7 mouse cellular contexts compared by ENCODE assay signal in genomic region chr9:106449947-106450346, GRCm38 (mm10). TPM values are rescaled to one million over a fixed set of nuclear protein-coding genes. Genes with fewer than 3 reads are reported as not detected.
A peak's percentile ranks its signal among the peaks of the same experiment; 100 is the strongest.
DNase-seq lines count a peak whose midpoint lies in the region; ATAC-seq lines count a peak whose summit lies in the region.

No protein-coding gene starts in this region.

- DNase-seq in heart, postnatal 25 days (ENCODE audit: low spot score), result no peak
- no peak for DNase-seq in lung, postnatal 4 days
- no peak for DNase-seq in testis, postnatal 14 days (ENCODE audit: low spot score)

- H3K27me3 ChIP-seq in heart, embryonic 14.5 days (ENCODE audit: control insufficient read depth, insufficient read depth, low read length), result no peaks in the 10 kb centered on the region
- no peaks in the 10 kb centered on the region for H3K27me3 ChIP-seq in lung, embryonic 15.5 days
- H3K27me3 ChIP-seq in limb, embryonic 13.5 days, result no peaks in the 10 kb centered on the region
- H3K27me3 ChIP-seq in neural tube, embryonic 15.5 days (replicated peaks), result no peaks in the 10 kb centered on the region

- no peaks in the 10 kb centered on the region for H3K9me3 ChIP-seq in heart, embryonic 14.5 days (ENCODE audit: control insufficient read depth, low read length)
- no peaks in the 10 kb centered on the region for H3K9me3 ChIP-seq in lung, embryonic 15.5 days
- H3K9me3 ChIP-seq in limb, embryonic 13.5 days, result no peaks in the 10 kb centered on the region
- no peaks in the 10 kb centered on the region for H3K9me3 ChIP-seq in neural tube, embryonic 15.5 days (replicated peaks)

- intact Hi-C loops in heart, postnatal 25 days (cut with DNase I), result loop anchor here (10.0 kb wide), 1 partner anchor 1055 kb away; the partner anchor contains the start of genes Aste1 and Nek11

- 90% methylated on average over 8 of the region's 8 CpGs for WGBS in heart, embryonic 14.5 days
- WGBS in lung, embryonic 15.5 days, result 90% methylated on average over 8 of the region's 8 CpGs
- 90% methylated on average over 8 of the region's 8 CpGs for WGBS in limb, embryonic 13.5 days
- WGBS in neural tube, embryonic 15.5 days, result 90% methylated on average over 8 of the region's 8 CpGs

- H3K4me2 ChIP-seq in heart, embryonic 14.5 days (ENCODE audit: low read length), result no peak overlapping the region
- no peak overlapping the region for H3K4me2 ChIP-seq in lung, embryonic 15.5 days
- H3K4me2 ChIP-seq in limb, embryonic 13.5 days (replicated peaks), result peak overlapping the region; percentile 39; the same call in 1 of the 2 replicates
- no peak overlapping the region for H3K4me2 ChIP-seq in neural tube, embryonic 15.5 days

- no peak overlapping the region for H3K4me3 ChIP-seq in heart, embryonic 14.5 days (ENCODE audit: control insufficient read depth in 1 of 2, insufficient read depth in 1 of 2, low read depth in 1 of 2, low read length in 2 of 2)
- no peak overlapping the region for H3K4me3 ChIP-seq in lung, embryonic 15.5 days
- H3K4me3 ChIP-seq in limb, embryonic 13.5 days, result peak overlapping the region; percentile 4; the same call in 1 of the 2 replicates
- no peak overlapping the region for H3K4me3 ChIP-seq in neural tube, embryonic 15.5 days (replicated peaks)

- H3K4me1 ChIP-seq in heart, embryonic 14.5 days (ENCODE audit: control insufficient read depth in 2 of 2, insufficient read depth in 2 of 2, low read length in 2 of 2), result peaks cover 21 to 49% of the 10 kb centered on the region in 2 experiments
- peaks cover 72% of the 10 kb centered on the region for H3K4me1 ChIP-seq in lung, embryonic 15.5 days
- peaks cover 79% of the 10 kb centered on the region for H3K4me1 ChIP-seq in limb, embryonic 13.5 days
- H3K4me1 ChIP-seq in neural tube, embryonic 15.5 days, result peaks cover 74% of the 10 kb centered on the region

- H3K27ac ChIP-seq in heart, embryonic 14.5 days (replicated peaks in 1 of 2; ENCODE audit: control insufficient read depth in 1 of 2, insufficient read depth in 1 of 2, low read depth in 2 of 2, low read length in 2 of 2), result no peak overlapping the region
- 0 out of 2 replicates have a peak overlapping the region, but pooled peaks have one; percentile 37 for H3K27ac ChIP-seq in lung, embryonic 15.5 days
- H3K27ac ChIP-seq in limb, embryonic 13.5 days, result peak overlapping the region; percentile 44; the same call in 1 of the 2 replicates
- H3K27ac ChIP-seq in neural tube, embryonic 15.5 days (replicated peaks), result no peak overlapping the region

- no peaks in the 10 kb centered on the region for H3K36me3 ChIP-seq in heart, embryonic 14.5 days (ENCODE audit: control insufficient read depth, insufficient read depth, low read length)
- H3K36me3 ChIP-seq in lung, embryonic 15.5 days, result no peaks in the 10 kb centered on the region
- no peaks in the 10 kb centered on the region for H3K36me3 ChIP-seq in limb, embryonic 13.5 days
- no peaks in the 10 kb centered on the region for H3K36me3 ChIP-seq in neural tube, embryonic 15.5 days

- ATAC-seq in heart, embryonic 14.5 days (ENCODE audit: insufficient number of reproducible peaks, insufficient read depth, low FRiP score, low read depth), result no peak
- no peak for ATAC-seq in lung, embryonic 15.5 days (ENCODE audit: borderline replicate concordance, extremely low read depth, low FRiP score, low TSS enrichment)
- ATAC-seq in limb, embryonic 13.5 days (ENCODE audit: low FRiP score, low read depth), result no peak
- ATAC-seq in neural tube, embryonic 15.5 days (ENCODE audit: low FRiP score), result no peak

- H3K9ac ChIP-seq in heart, embryonic 14.5 days (ENCODE audit: low read length), result peak overlapping the region; percentile 2; the same call in 1 of the 2 replicates
- 0 out of 2 replicates have a peak overlapping the region, but pooled peaks have one; percentile 2 for H3K9ac ChIP-seq in lung, embryonic 15.5 days
- peak overlapping the region; percentile 35; the same call in 1 of the 2 replicates for H3K9ac ChIP-seq in limb, embryonic 13.5 days
- H3K9ac ChIP-seq in neural tube, embryonic 15.5 days (replicated peaks), result 0 out of 2 replicates have a peak overlapping the region, but pooled peaks have one; percentile 23

RNA-seq across cellular contexts. Expression of gene Abhd14a, which starts 2.5 kb away (rescaled TPM):
- 55.9 and 57.5 TPM in 2 replicates for polyA plus RNA-seq in heart, embryonic 14.5 days (2014; fragmentation: Nextera tagmentation; extraction: Ambion mirVana)
- 10 to 100 TPM; 20.2 to 21.3 TPM for total RNA-seq in heart, postnatal 25 days (2021)
- 52.5 and 53.2 TPM in 2 replicates for polyA plus RNA-seq in lung, embryonic 15.5 days (2015; fragmentation: Nextera tagmentation; extraction: Ambion mirVana)
- polyA plus RNA-seq in limb, embryonic 13.5 days (2015; fragmentation: Nextera tagmentation; extraction: Ambion mirVana), result 73.3 and 75.5 TPM in 2 replicates
- polyA plus RNA-seq in neural tube, embryonic 15.5 days (2015; fragmentation: Nextera tagmentation; extraction: Ambion mirVana), result 73.2 and 77.0 TPM in 2 replicates

RNA-seq across cellular contexts. Expression of gene Abhd14b, which starts 2.7 kb away (rescaled TPM):
- 6.6 and 7.1 TPM in 2 replicates for polyA plus RNA-seq in heart, embryonic 14.5 days (2014; fragmentation: Nextera tagmentation; extraction: Ambion mirVana)
- 1 to 10 TPM; 6.3 to 6.7 TPM for total RNA-seq in heart, postnatal 25 days (2021)
- 12.8 and 15.3 TPM in 2 replicates for polyA plus RNA-seq in lung, embryonic 15.5 days (2015; fragmentation: Nextera tagmentation; extraction: Ambion mirVana)
- polyA plus RNA-seq in limb, embryonic 13.5 days (2015; fragmentation: Nextera tagmentation; extraction: Ambion mirVana), result 20.1 and 20.5 TPM in 2 replicates
- polyA plus RNA-seq in neural tube, embryonic 15.5 days (2015; fragmentation: Nextera tagmentation; extraction: Ambion mirVana), result 10.0 and 13.6 TPM in 2 replicates

RNA-seq across cellular contexts. Expression of gene Pcbp4, which starts 3.1 kb away (rescaled TPM):
- 59.0 and 66.4 TPM in 2 replicates for polyA plus RNA-seq in heart, embryonic 14.5 days (2014; fragmentation: Nextera tagmentation; extraction: Ambion mirVana)
- 10 to 100 TPM; 70.7 to 81.8 TPM for total RNA-seq in heart, postnatal 25 days (2021)
- 80.6 and 87.8 TPM in 2 replicates for polyA plus RNA-seq in lung, embryonic 15.5 days (2015; fragmentation: Nextera tagmentation; extraction: Ambion mirVana)
- 129 and 137 TPM in 2 replicates for polyA plus RNA-seq in limb, embryonic 13.5 days (2015; fragmentation: Nextera tagmentation; extraction: Ambion mirVana)
- 185 and 222 TPM in 2 replicates for polyA plus RNA-seq in neural tube, embryonic 15.5 days (2015; fragmentation: Nextera tagmentation; extraction: Ambion mirVana)

RNA-seq across cellular contexts. Expression of gene Acy1, which starts 11.8 kb away (rescaled TPM):
- polyA plus RNA-seq in heart, embryonic 14.5 days (2014; fragmentation: Nextera tagmentation; extraction: Ambion mirVana), result 22.8 and 24.8 TPM in 2 replicates
- 10 to 100 TPM; 22.4 to 28.6 TPM for total RNA-seq in heart, postnatal 25 days (2021)
- 31.6 and 32.6 TPM in 2 replicates for polyA plus RNA-seq in lung, embryonic 15.5 days (2015; fragmentation: Nextera tagmentation; extraction: Ambion mirVana)
- polyA plus RNA-seq in limb, embryonic 13.5 days (2015; fragmentation: Nextera tagmentation; extraction: Ambion mirVana), result 48.2 and 51.2 TPM in 2 replicates
- 20.5 and 24.9 TPM in 2 replicates for polyA plus RNA-seq in neural tube, embryonic 15.5 days (2015; fragmentation: Nextera tagmentation; extraction: Ambion mirVana)

RNA-seq across cellular contexts. Expression of gene Gpr62, which starts 15.8 kb away (rescaled TPM):
- polyA plus RNA-seq in heart, embryonic 14.5 days (2014; fragmentation: Nextera tagmentation; extraction: Ambion mirVana), result 0.30 and 0.46 TPM in 2 replicates
- total RNA-seq in heart, postnatal 25 days (2021), result not detected
- 0.07 and 0.20 TPM in 2 replicates for polyA plus RNA-seq in lung, embryonic 15.5 days (2015; fragmentation: Nextera tagmentation; extraction: Ambion mirVana)
- 0.57 and 1.0 TPM in 2 replicates for polyA plus RNA-seq in limb, embryonic 13.5 days (2015; fragmentation: Nextera tagmentation; extraction: Ambion mirVana)
- polyA plus RNA-seq in neural tube, embryonic 15.5 days (2015; fragmentation: Nextera tagmentation; extraction: Ambion mirVana), result 1.1 and 1.4 TPM in 2 replicates

Comparison
In these comparisons a context has a peak if more than half of its experiments do, and no peak if none do; other contexts are left out.
1. H3K27ac ChIP-seq: peak in lung, embryonic 15.5 days (single experiment) and limb, embryonic 13.5 days (single experiment); none in heart, embryonic 14.5 days (0 of 2) and neural tube, embryonic 15.5 days (single experiment).
2. Peak in every context shown above with its lines, with median percentiles within 50 percentile points of each other: H3K9ac ChIP-seq.